Mouse (Mus musculus): ENCODE results near the gene Pax5. TPM values are rescaled to one million over a fixed set of nuclear protein-coding genes. Genes with fewer than 3 reads are reported as not detected.

Pax5 gene
- polyA plus RNA-seq, 2 experiments, result 0.05 TPM; not detected in 1

- WGBS, result 3% methylated on average over 25 of the region's 25 CpGs
- no peak overlapping the region for H3K9ac ChIP-seq (ENCODE audit: low read depth, low read length, severe bottlenecking)
- no peaks in the 10 kb centered on the region for H3K36me3 ChIP-seq (ENCODE audit: control insufficient read depth, insufficient read depth, low read length)
- H3K4me1 ChIP-seq (ENCODE audit: control insufficient read depth, insufficient read depth, low read length), result peaks cover 6% of the 10 kb centered on the region; the same call in 1 of the 2 replicates
- no peak overlapping the region for H3K4me2 ChIP-seq (replicated peaks; ENCODE audit: low read depth, low read length, severe bottlenecking)
- peaks cover 95% of the 10 kb centered on the region for H3K27me3 ChIP-seq (ENCODE audit: control insufficient read depth, insufficient read depth, low read length)
- ATAC-seq (ENCODE audit: low FRiP score, low read depth) (no peak), DNase-seq (ENCODE audit: low spot score) (no peak)
- no peak for TF ChIP-seq POLR2A (IDR thresholded peaks at IDR 0.05; ENCODE audit: borderline replicate concordance, extremely low read depth, insufficient read depth, insufficient read length)
- no peaks in the 10 kb centered on the region for H3K9me3 ChIP-seq (ENCODE audit: control insufficient read depth, low read length)
- no peak overlapping the region for H3K27ac ChIP-seq (replicated peaks; ENCODE audit: low read depth, low read length)
- H3K4me3 ChIP-seq (replicated peaks; ENCODE audit: low read length), result peak overlapping the region; percentile 16; the same call in 1 of the 2 replicates
These were observed 1.0 kb upstream of the Pax5 start for GRCm38 (mm10) chr4:44711136-44711900.

GRCm38 (mm10) chr4:44710701-44711097 is 412 bp upstream of the Pax5 start:
- ATAC-seq (ENCODE audit: low FRiP score, low read depth), result no peak
- no peak overlapping the region for H3K9ac ChIP-seq (ENCODE audit: low read depth, low read length, severe bottlenecking)
- H3K27me3 ChIP-seq (ENCODE audit: control insufficient read depth, insufficient read depth, low read length), result peaks cover 99% of the 10 kb centered on the region
- H3K4me2 ChIP-seq (replicated peaks; ENCODE audit: low read depth, low read length, severe bottlenecking), result no peak overlapping the region
- H3K9me3 ChIP-seq (ENCODE audit: control insufficient read depth, low read length), result no peaks in the 10 kb centered on the region
- 1% methylated on average over 29 of the region's 30 CpGs for WGBS
- H3K36me3 ChIP-seq (ENCODE audit: control insufficient read depth, insufficient read depth, low read length), result no peaks in the 10 kb centered on the region
- H3K27ac ChIP-seq (replicated peaks; ENCODE audit: low read depth, low read length), result no peak overlapping the region
- TF ChIP-seq POLR2A (IDR thresholded peaks at IDR 0.05; ENCODE audit: borderline replicate concordance, extremely low read depth, insufficient read depth, insufficient read length), result no peak
- peaks cover 6% of the 10 kb centered on the region; the same call in 1 of the 2 replicates for H3K4me1 ChIP-seq (ENCODE audit: control insufficient read depth, insufficient read depth, low read length)
- no peak for DNase-seq (ENCODE audit: low spot score)
- H3K4me3 ChIP-seq (replicated peaks; ENCODE audit: low read length), result 0 out of 2 replicates have a peak overlapping the region, but pooled peaks have one; percentile 5

GRCm38 (mm10) chr4:44709091-44709695 is 1.1 kb downstream of the Pax5 start:
- no peak overlapping the region for H3K27ac ChIP-seq (replicated peaks; ENCODE audit: low read depth, low read length)
- H3K27me3 ChIP-seq (ENCODE audit: control insufficient read depth, insufficient read depth, low read length), result peaks cover 99% of the 10 kb centered on the region
- no peaks in the 10 kb centered on the region for H3K9me3 ChIP-seq (ENCODE audit: control insufficient read depth, low read length)
- no peak overlapping the region for H3K4me3 ChIP-seq (replicated peaks; ENCODE audit: low read length)
- no peak overlapping the region for H3K9ac ChIP-seq (ENCODE audit: low read depth, low read length, severe bottlenecking)
- no peak overlapping the region for H3K4me2 ChIP-seq (replicated peaks; ENCODE audit: low read depth, low read length, severe bottlenecking)
- ATAC-seq (ENCODE audit: low FRiP score, low read depth), result no peak
- no peak for TF ChIP-seq POLR2A (IDR thresholded peaks at IDR 0.05; ENCODE audit: borderline replicate concordance, extremely low read depth, insufficient read depth, insufficient read length)
- no peaks in the 10 kb centered on the region for H3K36me3 ChIP-seq (ENCODE audit: control insufficient read depth, insufficient read depth, low read length)
- DNase-seq (ENCODE audit: low spot score), result no peak
- peaks cover 6% of the 10 kb centered on the region; the same call in 1 of the 2 replicates for H3K4me1 ChIP-seq (ENCODE audit: control insufficient read depth, insufficient read depth, low read length)

GRCm38 (mm10) chr4:44708311-44708710 is 2.0 kb downstream of the Pax5 start:
- Histone ChIP-seq H3K4me1 (ENCODE audit: control insufficient read depth, insufficient read depth, low read length) (peaks cover 10% of the 10 kb centered on the region), H3K9ac (ENCODE audit: low read depth, low read length, severe bottlenecking) (no peak overlapping the region), H3K4me2 (replicated peaks; ENCODE audit: low read depth, low read length, severe bottlenecking) (no peak overlapping the region), H3K4me3 (replicated peaks; ENCODE audit: low read length) (no peak overlapping the region), H3K9me3 (ENCODE audit: control insufficient read depth, low read length) (no peaks in the 10 kb centered on the region), H3K27me3 (ENCODE audit: control insufficient read depth, insufficient read depth, low read length) (peaks cover 99% of the 10 kb centered on the region), H3K27ac (replicated peaks; ENCODE audit: low read depth, low read length) (no peak overlapping the region), H3K36me3 (ENCODE audit: control insufficient read depth, insufficient read depth, low read length) (no peaks in the 10 kb centered on the region)
- DNase-seq (ENCODE audit: low spot score) (no peak), ATAC-seq (ENCODE audit: low FRiP score, low read depth) (no peak)
- WGBS, result 43% methylated on average over 8 of the region's 8 CpGs
- TF ChIP-seq POLR2A (IDR thresholded peaks at IDR 0.05; ENCODE audit: borderline replicate concordance, extremely low read depth, insufficient read depth, insufficient read length), result no peak

GRCm38 (mm10) chr4:44706865-44707264 is 3.4 kb downstream of the Pax5 start:
- ATAC-seq (ENCODE audit: low FRiP score, low read depth), result no peak
- H3K27me3 ChIP-seq (ENCODE audit: control insufficient read depth, insufficient read depth, low read length), result peaks cover 100% of the 10 kb centered on the region
- H3K27ac ChIP-seq (replicated peaks; ENCODE audit: low read depth, low read length), result no peak overlapping the region
- H3K36me3 ChIP-seq (ENCODE audit: control insufficient read depth, insufficient read depth, low read length), result no peaks in the 10 kb centered on the region
- no peaks in the 10 kb centered on the region for H3K9me3 ChIP-seq (ENCODE audit: control insufficient read depth, low read length)
- peaks cover 5% of the 10 kb centered on the region for H3K4me1 ChIP-seq (ENCODE audit: control insufficient read depth, insufficient read depth, low read length)
- 20% methylated on average over 1 of the region's 1 CpGs for WGBS
- H3K9ac ChIP-seq (ENCODE audit: low read depth, low read length, severe bottlenecking), result no peak overlapping the region
- TF ChIP-seq POLR2A (IDR thresholded peaks at IDR 0.05; ENCODE audit: borderline replicate concordance, extremely low read depth, insufficient read depth, insufficient read length), result no peak
- H3K4me2 ChIP-seq (replicated peaks; ENCODE audit: low read depth, low read length, severe bottlenecking), result no peak overlapping the region
- no peak for DNase-seq (ENCODE audit: low spot score)
- no peak overlapping the region for H3K4me3 ChIP-seq (replicated peaks; ENCODE audit: low read length)

All from limb, embryonic 14.5 days (tissue).